In the genomic region with DNA sequence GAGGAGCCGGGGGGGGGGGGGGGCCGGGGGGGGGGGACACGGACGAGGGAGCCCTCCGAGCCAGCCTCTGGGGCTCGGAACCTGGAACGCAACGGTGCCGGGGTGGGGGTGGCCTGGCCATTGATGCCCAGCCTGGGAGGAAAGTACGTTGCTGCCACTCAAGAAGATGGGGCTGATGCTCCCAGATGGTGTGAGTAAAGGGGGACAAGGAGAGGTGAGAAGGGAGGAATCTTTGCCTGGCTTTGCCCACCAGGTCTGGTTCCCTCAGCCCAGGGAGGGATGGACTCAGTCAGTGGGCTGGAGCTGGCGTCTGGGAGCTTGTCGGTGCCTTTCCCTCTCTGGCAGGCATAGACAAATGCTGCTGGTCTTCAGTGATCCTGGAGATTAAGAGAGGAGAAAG, we compare ENCODE assay signal across 8 mouse cellular contexts. TPM values are rescaled to one million over a fixed set of nuclear protein-coding genes. Genes with fewer than 3 reads are reported as not detected.
A peak's percentile ranks its signal among the peaks of the same experiment; 100 is the strongest.
DNase-seq lines count a peak whose midpoint lies in the region; ATAC-seq and TF ChIP-seq lines count a peak whose summit lies in the region.

No protein-coding gene starts in this region.

- H3K4me3 ChIP-seq in heart, embryonic 16.5 days (ENCODE audit: low read length), result peak overlapping the region; percentile 68
- peak overlapping the region; percentile 52 for H3K4me3 ChIP-seq in forebrain, postnatal 0 days (ENCODE audit: low read depth, low read length)
- peak overlapping the region; percentile 68 for H3K4me3 ChIP-seq in midbrain, embryonic 10.5 days

- H3K9me3 ChIP-seq in heart, embryonic 16.5 days (replicated peaks; ENCODE audit: control insufficient read depth, low read length), result no peaks in the 10 kb centered on the region
- no peaks in the 10 kb centered on the region for H3K9me3 ChIP-seq in forebrain, postnatal 0 days (ENCODE audit: low read length)
- no peaks in the 10 kb centered on the region for H3K9me3 ChIP-seq in midbrain, embryonic 10.5 days (replicated peaks)

- WGBS in heart, embryonic 16.5 days, result 4% methylated on average over 10 of the region's 12 CpGs
- WGBS in forebrain, postnatal 0 days, result 1% methylated on average over 8 of the region's 12 CpGs
- WGBS in midbrain, embryonic 10.5 days, result 2% methylated on average over 8 of the region's 12 CpGs

- H3K9ac ChIP-seq in heart, embryonic 16.5 days (ENCODE audit: low read length), result no peak overlapping the region
- H3K9ac ChIP-seq in forebrain, postnatal 0 days, result 0 out of 2 replicates have a peak overlapping the region, but pooled peaks have one; percentile 37

- no peak for TF ChIP-seq CTCF in forebrain, postnatal 0 days (IDR thresholded peaks at IDR 0.05; ENCODE audit: low read depth)

- peak overlapping the region; percentile 93 for H3K4me2 ChIP-seq in heart, embryonic 16.5 days (ENCODE audit: low read depth, low read length)
- H3K4me2 ChIP-seq in forebrain, postnatal 0 days (ENCODE audit: low read depth), result peak overlapping the region; percentile 90

- no peak for DNase-seq in heart, adult 18-20 months
- DNase-seq in ZHBTc4 (ENCODE audit: low read depth, low spot score), result peak; percentile 9
- no peak for DNase-seq in forebrain, postnatal 0 days
- DNase-seq in midbrain, embryonic 10.5 days (ENCODE audit: low spot score), result no peak
- no peak for DNase-seq in urinary bladder, postnatal 4 days (ENCODE audit: low spot score in 2 of 2)
- DNase-seq in cerebellum, postnatal 36 days, result no peak

- H3K4me1 ChIP-seq in heart, embryonic 16.5 days (ENCODE audit: control insufficient read depth, insufficient read depth, low read length), result peaks cover 7% of the 10 kb centered on the region
- peaks cover 9% of the 10 kb centered on the region for H3K4me1 ChIP-seq in forebrain, postnatal 0 days (ENCODE audit: insufficient read depth)
- peaks cover 52% of the 10 kb centered on the region for H3K4me1 ChIP-seq in midbrain, embryonic 10.5 days

- H3K27ac ChIP-seq in heart, embryonic 16.5 days (ENCODE audit: low read length), result no peak overlapping the region
- no peak overlapping the region for H3K27ac ChIP-seq in forebrain, postnatal 0 days (ENCODE audit: low read depth, low read length)
- H3K27ac ChIP-seq in midbrain, embryonic 10.5 days (replicated peaks), result peak overlapping the region; percentile 78

- no peak for ATAC-seq in heart, embryonic 16.5 days (replicated peaks; ENCODE audit: extremely low read depth, insufficient read depth, low FRiP score)
- peak; percentile 24 for ATAC-seq in forebrain, postnatal 0 days
- no peak for ATAC-seq in granulocyte monocyte progenitor cell, adult 5-6 weeks (replicated peaks; ENCODE audit: poor library complexity, severe bottlenecking)

- peaks cover 27% of the 10 kb centered on the region for H3K27me3 ChIP-seq in heart, embryonic 16.5 days (ENCODE audit: control insufficient read depth, insufficient read depth, low read length)
- H3K27me3 ChIP-seq in forebrain, postnatal 0 days (ENCODE audit: insufficient read depth, low read length), result peaks cover 27% of the 10 kb centered on the region
- H3K27me3 ChIP-seq in midbrain, embryonic 10.5 days (ENCODE audit: low read depth, poor library complexity, severe bottlenecking), result peaks cover 90% of the 10 kb centered on the region

- H3K36me3 ChIP-seq in heart, embryonic 16.5 days (ENCODE audit: control insufficient read depth, insufficient read depth), result no peaks in the 10 kb centered on the region
- H3K36me3 ChIP-seq in forebrain, postnatal 0 days (ENCODE audit: insufficient read depth), result no peaks in the 10 kb centered on the region
- no peaks in the 10 kb centered on the region for H3K36me3 ChIP-seq in midbrain, embryonic 10.5 days

RNA-seq across cellular contexts. Expression of a gene that starts 0.4 kb away (rescaled TPM):
- polyA plus RNA-seq in heart, embryonic 16.5 days (2015; fragmentation: Nextera tagmentation; extraction: Ambion mirVana), result 2.1 and 4.5 TPM in 2 replicates
- not detected for total RNA-seq in heart, adult 18-20 months (2021)
- total RNA-seq in forebrain, postnatal 0 days (2014; rRNA removed), result 2.0 and 2.5 TPM in 2 replicates
- polyA plus RNA-seq in forebrain, postnatal 0 days (2015; fragmentation: Nextera tagmentation; extraction: Ambion mirVana), result 1.0 and 1.8 TPM in 2 replicates
- 4.1 and 4.7 TPM in 2 replicates for polyA plus RNA-seq in midbrain, embryonic 10.5 days (2016; fragmentation: Nextera tagmentation; extraction: Ambion mirVana)
- not detected in 2 replicates for total RNA-seq in granulocyte monocyte progenitor cell, adult 5-6 weeks (2014; fragmentation: Nextera tagmentation)
- not detected in 2 replicates for total RNA-seq in granulocyte monocyte progenitor cell, adult 5-6 weeks (2017)
